Comparison of ENCODE assay signal across 1 mouse cellular context in genomic region chr19:46087871-46088270, GRCm38 (mm10).
TF ChIP-seq lines count a peak whose summit lies in the region.

No protein-coding gene starts in this region.

TF ChIP-seq in MEL, 35 proteins besides CTCF, POLR2A, EP300 and RAD21:
- TF ChIP-seq JUND (IDR thresholded peaks at IDR 0.05; ENCODE audit: low read depth, low read length), result no peak
- TF ChIP-seq TAL1 (IDR thresholded peaks at IDR 0.05; ENCODE audit: low read length), result no peak
- TF ChIP-seq MYC (IDR thresholded peaks at IDR 0.05; ENCODE audit: low read depth, low read length), result no peak
- TF ChIP-seq USF1 (IDR thresholded peaks at IDR 0.05; ENCODE audit: low read depth, low read length), result no peak
- no peak for TF ChIP-seq BHLHE40 (IDR thresholded peaks at IDR 0.05; ENCODE audit: borderline replicate concordance, low read depth, low read length)
- no peak for TF ChIP-seq RCOR1 (IDR thresholded peaks at IDR 0.05; ENCODE audit: low read depth, low read length)
- TF ChIP-seq MAZ (IDR thresholded peaks at IDR 0.05; ENCODE audit: low read depth, low read length), result no peak
- TF ChIP-seq MEF2A (IDR thresholded peaks at IDR 0.05; ENCODE audit: extremely low read depth, insufficient replicate concordance, low read depth, low read length, poor library complexity, severe bottlenecking), result no peak
